Mouse (Mus musculus) cerebellum, adult 2 months (tissue): Measurements from ENCODE around the gene Tet3. TPM values are rescaled to one million over a fixed set of nuclear protein-coding genes. Genes with fewer than 3 reads are reported as not detected.

Experiments
- DNase-seq, 2 experiments: peaks; one replicate each; pipeline ENCODE4 v3.0.0; 2021
- H3K27ac ChIP-seq: fragments of 200-500 bp; 2 replicates; pipeline ENCODE4 v1.5.1; 2012; ENCODE audit warnings: low read length, control low read depth, inconsistent platforms; ENCODE audit not compliant: insufficient read depth
- H3K27me3 ChIP-seq: fragments of 200-500 bp; 2 replicates; pipeline ENCODE4 v1.6.1; 2012; ENCODE audit warnings: inconsistent platforms, mild to moderate bottlenecking, low read length, moderate library complexity; ENCODE audit not compliant: control insufficient read depth, insufficient read depth
- H3K4me1 ChIP-seq: fragments of 200-500 bp; 2 replicates; pipeline ENCODE4 v1.6.1; 2011; ENCODE audit warnings: low read length; ENCODE audit not compliant: control insufficient read depth, insufficient read depth
- H3K4me3 ChIP-seq: fragments of 200-500 bp; replicated peaks from 2 replicates; pipeline ENCODE3; 2011; ENCODE audit warnings: mild to moderate bottlenecking, low read depth, low read length, control low read depth; ENCODE audit not compliant: insufficient read depth
- CTCF ChIP-seq: fragments of 200-500 bp; IDR thresholded peaks from 2 replicates; pipeline ENCODE4 v1.5.1; 2011; ENCODE audit warnings: low read depth, mild to moderate bottlenecking, control low read depth, low read length, moderate library complexity, borderline replicate concordance; ENCODE audit not compliant: insufficient read depth
- POLR2A ChIP-seq: fragments of 200-500 bp; IDR thresholded peaks from 2 replicates; pipeline ENCODE4 v1.6.1; 2011; ENCODE audit warnings: low read length, control low read depth, borderline replicate concordance; ENCODE audit not compliant: insufficient read depth
- WGBS: fragments of 180-500 bp; shearing (Covaris S2); methylation state at CpG from one replicate; pipeline ENCODE4 v1.1.7; 2018; 5-methylcytosine and 5-hydroxymethylcytosine counted together
- polyA plus RNA-seq: library from polyadenylated mRNA; depleted of rRNA; stranded (reverse); fragments of >200 nt; gene quantifications from 2 replicates; pipeline ENCODE4 v1.2.3, GENCODE M21; 2012

The Tet3 gene
- polyA plus RNA-seq, 1 experiment, result 22.5 TPM

DNA sequence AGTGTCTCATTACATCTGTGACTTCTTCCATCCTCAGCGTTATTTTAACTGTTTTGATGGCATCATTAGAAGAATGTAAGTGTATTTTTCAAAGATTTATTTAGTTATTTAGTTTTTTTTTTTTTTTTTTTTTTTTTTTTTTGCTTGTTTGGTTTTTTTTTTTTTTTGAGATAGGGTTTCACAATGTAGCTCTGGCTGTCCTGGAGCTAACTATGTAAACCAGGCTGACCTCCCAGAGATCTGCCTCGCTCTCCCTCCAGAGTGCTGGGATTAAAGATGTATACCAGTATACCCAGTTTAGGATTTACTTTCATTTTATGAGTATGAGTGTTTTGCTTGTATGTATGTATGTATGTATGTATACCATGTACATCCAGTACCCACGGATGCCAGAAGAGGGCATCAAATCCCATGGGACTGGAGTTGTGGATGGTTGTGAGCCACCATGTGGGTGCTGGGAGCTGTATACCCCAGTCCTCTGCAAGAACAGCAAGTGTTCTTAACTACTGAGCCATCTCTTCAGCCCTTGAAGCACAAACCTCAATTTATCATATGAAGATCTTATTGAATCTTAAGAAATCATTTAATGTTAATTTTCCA is 131.2 kb downstream of the Tet3 start:
- 77% methylated on average over 3 of the region's 3 CpGs for WGBS
- H3K4me3 ChIP-seq, result no peak overlapping the region
- no peak for DNase-seq

DNA sequence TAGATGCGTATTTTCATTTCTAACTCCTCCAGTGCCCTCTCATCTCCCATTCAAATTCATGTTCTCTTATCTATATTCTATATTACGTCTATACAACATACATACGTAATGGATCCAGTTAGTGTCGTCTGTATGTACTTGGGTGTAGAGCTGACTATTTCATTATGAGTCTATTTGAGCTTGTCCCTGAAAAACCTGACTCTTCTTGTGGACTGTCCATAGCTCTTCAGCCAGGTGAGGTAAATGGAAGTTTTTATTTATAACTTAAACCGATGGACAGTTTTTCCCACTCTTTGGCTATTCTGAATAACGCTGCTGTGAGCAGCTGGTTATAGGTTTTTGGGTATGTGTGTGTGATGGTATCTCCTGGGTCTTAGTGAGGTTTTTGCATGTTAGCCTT is 132.1 kb downstream of the Tet3 start:
- Histone ChIP-seq H3K27me3 (no peaks in the 10 kb centered on the region), H3K4me3 (peak overlapping the region; percentile 92), H3K4me1 (no peaks in the 10 kb centered on the region), H3K27ac (no peak overlapping the region)
- DNase-seq, result no peak
- TF ChIP-seq CTCF (no peak), POLR2A (no peak)
- 50% methylated on average over 6 of the region's 6 CpGs for WGBS

More for the DNA sequence above, 131.2 kb downstream of the Tet3 start:
- Histone ChIP-seq H3K4me1 (no peaks in the 10 kb centered on the region), H3K27ac (no peak overlapping the region), H3K27me3 (no peaks in the 10 kb centered on the region)
- TF ChIP-seq CTCF, result no peak
- no peak for TF ChIP-seq POLR2A

DNA sequence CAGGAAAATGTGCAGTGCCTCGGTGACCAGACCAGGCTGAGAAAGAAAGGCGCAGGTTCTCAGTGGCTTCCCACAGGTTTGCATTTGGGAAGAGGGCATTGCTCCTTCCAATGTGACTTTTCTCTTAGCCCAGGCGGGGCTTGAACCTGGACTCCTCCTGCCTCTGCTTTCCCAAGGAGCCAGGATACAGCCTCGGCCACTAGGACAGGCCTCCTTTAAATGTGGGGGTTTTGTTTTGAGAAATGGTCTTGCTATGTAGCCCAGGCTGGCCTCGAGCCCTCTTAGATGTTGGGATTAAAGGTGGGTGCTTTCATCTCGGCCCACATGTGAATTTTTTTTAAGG is 132.5 kb downstream of the Tet3 start:
- 3% methylated on average over 6 of the region's 6 CpGs for WGBS
- no peak for TF ChIP-seq CTCF
- no peak for TF ChIP-seq POLR2A
- no peak for DNase-seq
- Histone ChIP-seq H3K27ac (0 out of 2 replicates have a peak overlapping the region, but pooled peaks have one; percentile 3), H3K4me1 (no peaks in the 10 kb centered on the region), H3K27me3 (no peaks in the 10 kb centered on the region), H3K4me3 (peak overlapping the region; percentile 92)

DNA sequence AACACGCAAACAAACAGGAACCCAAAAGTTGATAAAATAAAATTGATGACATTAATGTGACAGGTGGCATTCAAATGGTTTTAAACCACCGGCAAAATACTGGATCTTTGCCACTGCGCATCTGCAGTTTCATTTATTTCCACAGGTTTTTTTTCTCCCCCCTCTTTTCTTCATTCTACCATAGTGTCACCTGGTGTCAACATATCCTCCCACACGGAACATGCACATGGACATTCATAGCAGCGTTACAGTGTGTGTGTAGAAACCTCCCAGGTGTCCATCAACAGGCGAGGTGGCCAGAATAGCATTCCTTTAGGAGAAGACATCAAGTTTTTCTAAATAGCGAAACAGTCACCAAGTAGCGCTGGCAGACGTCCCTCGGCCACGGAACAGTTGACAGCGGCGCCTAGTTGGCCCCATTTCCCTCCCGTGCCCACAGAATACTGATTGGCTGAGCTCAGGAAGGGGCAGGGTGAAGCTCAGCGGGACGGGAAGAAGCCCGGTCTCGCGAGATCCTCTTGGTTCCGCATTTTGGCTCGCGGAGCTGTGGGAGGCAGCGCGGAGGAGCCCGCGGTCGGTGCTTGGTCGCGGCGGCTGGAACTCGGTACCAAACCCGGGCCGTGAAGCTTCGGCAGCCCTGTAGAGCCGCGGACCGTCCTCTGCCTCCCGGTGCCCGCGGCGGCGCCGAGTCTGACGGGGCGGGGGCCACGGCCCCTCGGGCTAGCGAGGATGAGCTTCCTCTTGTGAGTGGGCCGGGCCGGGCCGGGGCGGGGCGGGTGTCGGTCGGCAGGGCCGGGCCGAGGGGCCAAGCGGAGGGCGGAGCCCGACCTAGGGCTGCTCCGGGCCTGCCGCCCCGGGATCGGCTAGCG is 133.1 kb downstream of the Tet3 start, which contains the start of the genes Mthfd2 and Mob1a:
TSS of gene Mthfd2 (minus strand) at position 384 of the 869 bp plus-strand sequence.
TSS of gene Mob1a (plus strand) at position 492 of the 869 bp plus-strand sequence.
- Histone ChIP-seq H3K4me1 (no peaks in the 10 kb centered on the region), H3K27ac (peak within 1 kb of the TSS; percentile 59; the same call in 1 of the 2 replicates), H3K4me3 (peak within 1 kb of the TSS; percentile 92), H3K27me3 (no peaks in the 10 kb centered on the region)
- peak; percentile 96 for DNase-seq
- TF ChIP-seq POLR2A, result peak; percentile 85
- no peak for TF ChIP-seq CTCF
- under 1% methylated on average over 63 of the region's 65 CpGs for WGBS

DNA sequence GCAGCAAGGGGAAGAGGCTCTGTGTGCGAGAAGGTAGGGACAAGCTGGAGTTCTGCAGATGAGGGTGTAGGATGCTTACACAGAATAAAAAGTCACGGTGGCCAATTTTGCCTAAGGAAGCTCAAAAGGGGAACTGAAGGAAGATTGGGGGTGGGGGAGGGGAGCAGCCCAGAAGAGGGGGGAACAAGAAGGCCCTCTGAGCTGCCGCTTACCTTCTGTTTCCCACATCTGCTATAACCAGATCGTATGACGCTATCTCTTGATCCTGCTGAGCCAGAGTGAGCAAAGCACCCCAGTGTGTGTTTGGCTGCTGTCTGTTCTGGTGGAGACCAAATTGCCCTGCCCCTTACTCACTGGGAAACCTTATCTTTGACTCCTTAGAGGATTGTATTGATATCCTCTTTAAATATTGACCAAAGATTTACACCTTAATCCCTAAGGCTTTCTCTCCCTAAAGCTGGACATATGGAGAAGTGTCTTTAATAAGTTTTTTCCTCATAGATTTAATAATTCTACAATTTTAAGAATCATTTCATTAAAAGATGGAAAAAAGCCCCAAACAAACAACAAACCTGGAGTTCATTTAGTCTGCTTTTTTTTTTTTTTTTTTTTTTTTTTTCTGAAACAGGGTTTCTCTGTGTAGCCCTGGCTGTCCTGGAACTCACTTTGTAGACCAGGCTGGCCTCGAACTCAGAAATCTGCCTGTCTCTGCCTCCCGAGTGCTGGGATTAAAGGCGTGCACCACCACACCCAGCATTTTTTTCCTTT is 135.0 kb downstream of the Tet3 start:
- TF ChIP-seq CTCF, result no peak
- no peak for TF ChIP-seq POLR2A
- H3K27me3 ChIP-seq, result no peaks in the 10 kb centered on the region
- H3K27ac ChIP-seq, result no peak overlapping the region
- no peak overlapping the region for H3K4me3 ChIP-seq
- no peaks in the 10 kb centered on the region for H3K4me1 ChIP-seq
- no peak for DNase-seq
- 63% methylated on average over 8 of the region's 8 CpGs for WGBS

DNA sequence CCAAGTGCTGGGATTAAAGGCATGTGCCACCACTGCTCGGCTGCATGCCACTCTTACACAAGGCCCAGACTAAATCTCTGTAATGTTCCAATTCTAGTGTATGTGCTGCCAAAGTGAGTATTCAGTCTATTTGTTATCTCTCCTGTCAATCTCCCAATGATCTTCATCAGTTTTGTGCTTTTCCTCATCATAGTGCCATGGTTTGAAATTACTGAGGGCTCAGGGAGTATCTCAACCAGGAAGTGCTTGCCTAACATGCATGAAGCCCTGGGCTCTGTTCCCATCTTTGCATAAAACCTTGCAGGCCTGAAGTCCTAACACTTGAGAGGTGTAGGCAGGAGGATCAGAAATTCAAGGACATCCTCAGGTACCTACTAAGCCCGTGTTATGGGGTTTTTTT is 136.1 kb downstream of the Tet3 start:
- no peak for DNase-seq
- no peaks in the 10 kb centered on the region for H3K4me1 ChIP-seq
- 58% methylated on average over 2 of the region's 2 CpGs for WGBS
- H3K27me3 ChIP-seq, result no peaks in the 10 kb centered on the region
- H3K27ac ChIP-seq, result no peak overlapping the region
- TF ChIP-seq CTCF (no peak), POLR2A (no peak)
- no peak overlapping the region for H3K4me3 ChIP-seq

DNA sequence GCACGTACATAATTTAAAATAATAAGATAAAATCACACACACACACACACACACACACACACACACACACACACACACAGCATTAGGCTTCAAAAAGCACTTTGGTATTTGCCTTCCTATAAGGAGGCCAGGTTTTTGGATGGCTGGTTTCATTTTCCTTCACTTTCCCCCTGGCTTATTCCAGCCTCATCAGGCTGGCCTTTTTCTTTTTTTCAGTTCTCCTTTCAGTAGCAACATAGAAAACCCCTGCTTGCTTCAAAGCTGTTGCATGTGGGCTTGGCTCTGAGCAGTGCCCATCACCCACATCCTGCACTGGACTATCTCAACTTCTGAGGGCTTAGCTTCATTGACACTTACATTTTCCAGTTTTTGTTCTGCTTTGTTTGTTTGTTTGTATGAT is 137.0 kb downstream of the Tet3 start:
- H3K27ac ChIP-seq, result no peak overlapping the region
- TF ChIP-seq POLR2A (no peak), CTCF (no peak)
- no peak for DNase-seq
- H3K27me3 ChIP-seq, result no peaks in the 10 kb centered on the region
- 57% methylated on average over 1 of the region's 1 CpGs for WGBS
- no peaks in the 10 kb centered on the region for H3K4me1 ChIP-seq
- no peak overlapping the region for H3K4me3 ChIP-seq
